Mouse (Mus musculus) B cell, adult 2 months (primary cell): ENCODE data around the gene Tsc22d3.

Experiments
- DNase-seq, 2 experiments: peaks; one replicate each; pipeline ENCODE4 v3.0.0; 2022

Gene Tsc22d3

GRCm38 (mm10) chrX:140600410-140601109 lies at the start of gene Tsc22d3:
TSS of gene Tsc22d3 (minus strand) at chrX:140600659.
- peak; percentile 65 to 73 for DNase-seq

GRCm38 (mm10) chrX:140639592-140639991 lies 39.1 kb upstream of the Tsc22d3 start:
- DNase-seq: no peak

GRCm38 (mm10) chrX:140638028-140638427 lies 37.6 kb upstream of the Tsc22d3 start:
- DNase-seq: no peak

GRCm38 (mm10) chrX:140624875-140625594 lies 24.6 kb upstream of the Tsc22d3 start:
- no peak for DNase-seq

GRCm38 (mm10) chrX:140609938-140610337 lies 9.5 kb upstream of the Tsc22d3 start:
- DNase-seq: no peak

GRCm38 (mm10) chrX:140601884-140602283 lies 1.4 kb upstream of the Tsc22d3 start:
- no peak for DNase-seq

GRCm38 (mm10) chrX:140601311-140601710 lies 852 bp upstream of the Tsc22d3 start:
- DNase-seq: no peak

GRCm38 (mm10) chrX:140599561-140600409 lies 674 bp downstream of the Tsc22d3 start:
- DNase-seq: peak; percentile 24 to 31

- DNase-seq: peak; percentile 71 to 76
These were observed 1.5 kb downstream of the Tsc22d3 start for GRCm38 (mm10) chrX:140598850-140599560.

GRCm38 (mm10) chrX:140598194-140598849 lies 2.1 kb downstream of the Tsc22d3 start:
- peak; percentile 29 to 30 for DNase-seq

GRCm38 (mm10) chrX:140591176-140591575 lies 9.3 kb downstream of the Tsc22d3 start:
- DNase-seq: no peak

- no peak for DNase-seq
These were observed 10.3 kb downstream of the Tsc22d3 start for GRCm38 (mm10) chrX:140590142-140590541.

- DNase-seq: no peak
These were observed 11.2 kb downstream of the Tsc22d3 start for GRCm38 (mm10) chrX:140589194-140589751.

- DNase-seq: no peak
These were observed 11.9 kb downstream of the Tsc22d3 start for GRCm38 (mm10) chrX:140588534-140588933.

GRCm38 (mm10) chrX:140580416-140580815 lies 20.0 kb downstream of the Tsc22d3 start:
- peak in 1 of 2 experiments; percentile 14 for DNase-seq

- DNase-seq: no peak
These were observed 24.8 kb downstream of the Tsc22d3 start for GRCm38 (mm10) chrX:140575636-140576035.

GRCm38 (mm10) chrX:140575200-140575599 lies 25.3 kb downstream of the Tsc22d3 start:
- DNase-seq: no peak

GRCm38 (mm10) chrX:140572702-140573338 lies 27.6 kb downstream of the Tsc22d3 start:
- no peak for DNase-seq

GRCm38 (mm10) chrX:140569595-140569994 lies 30.9 kb downstream of the Tsc22d3 start:
- DNase-seq: no peak

- no peak for DNase-seq
These were observed 32.6 kb downstream of the Tsc22d3 start for GRCm38 (mm10) chrX:140567711-140568407.

GRCm38 (mm10) chrX:140565759-140566158 lies 34.7 kb downstream of the Tsc22d3 start:
- no peak for DNase-seq
